Mouse (Mus musculus): ENCODE measurements around the gene Sppl2b.

The Sppl2b gene

GRCm38 (mm10) chr10:80855749-80856073 is 636 bp downstream of the Sppl2b start:
- DNase-seq, result no peak

GRCm38 (mm10) chr10:80856267-80856666 is 1.2 kb downstream of the Sppl2b start:
- no peak for DNase-seq

GRCm38 (mm10) chr10:80856908-80857307 is 1.8 kb downstream of the Sppl2b start:
- no peak for DNase-seq

GRCm38 (mm10) chr10:80857386-80857785 is 2.3 kb downstream of the Sppl2b start:
- no peak for DNase-seq

GRCm38 (mm10) chr10:80857848-80858247 is 2.8 kb downstream of the Sppl2b start:
- no peak for DNase-seq

GRCm38 (mm10) chr10:80858350-80858935 is 3.4 kb downstream of the Sppl2b start:
- DNase-seq, result no peak

- DNase-seq, result no peak
These were observed 7.2 kb downstream of the Sppl2b start for GRCm38 (mm10) chr10:80862305-80862704.

- DNase-seq, result no peak
These were observed 9.4 kb downstream of the Sppl2b start for GRCm38 (mm10) chr10:80864446-80864845.

GRCm38 (mm10) chr10:80870993-80871392 is 15.9 kb downstream of the Sppl2b start:
- no peak for DNase-seq

GRCm38 (mm10) chr10:80871581-80871980 is 16.5 kb downstream of the Sppl2b start, which contains the start of gene Tmprss9:
Gene Tmprss9, plus strand, starts transcription at chr10:80871848.
- DNase-seq, result no peak

- DNase-seq, result no peak
These were observed 19.0 kb downstream of the Sppl2b start for GRCm38 (mm10) chr10:80874035-80874434.

GRCm38 (mm10) chr10:80876028-80876427 is 21.0 kb downstream of the Sppl2b start:
- DNase-seq, result peak; percentile 68

- DNase-seq, result no peak
These were observed 21.5 kb downstream of the Sppl2b start for GRCm38 (mm10) chr10:80876594-80876993.

- peak; percentile 76 for DNase-seq
These were observed 25.1 kb downstream of the Sppl2b start for GRCm38 (mm10) chr10:80880131-80880641.

- no peak for DNase-seq
These were observed 25.8 kb downstream of the Sppl2b start for GRCm38 (mm10) chr10:80880901-80881300.

- peak; percentile 84 for DNase-seq
These were observed 26.2 kb downstream of the Sppl2b start for GRCm38 (mm10) chr10:80881301-80881700.

- no peak for DNase-seq
These were observed 32.1 kb downstream of the Sppl2b start for GRCm38 (mm10) chr10:80887181-80887580.

- no peak for DNase-seq
These were observed 40.0 kb downstream of the Sppl2b start for GRCm38 (mm10) chr10:80895100-80895499.

GRCm38 (mm10) chr10:80895697-80896096 is 40.6 kb downstream of the Sppl2b start:
- DNase-seq, result no peak

GRCm38 (mm10) chr10:80896581-80897485 is 41.8 kb downstream of the Sppl2b start:
- no peak for DNase-seq

- DNase-seq, result no peak
These were observed 42.9 kb downstream of the Sppl2b start for GRCm38 (mm10) chr10:80897861-80898510.

GRCm38 (mm10) chr10:80899074-80899473 is 44.0 kb downstream of the Sppl2b start:
- DNase-seq, result no peak

GRCm38 (mm10) chr10:80899591-80900317 is 44.7 kb downstream of the Sppl2b start:
- no peak for DNase-seq

Data from thymus, postnatal 25 days (tissue).